Mouse (Mus musculus): Measurements from ENCODE around the gene Shc4.

DNA sequence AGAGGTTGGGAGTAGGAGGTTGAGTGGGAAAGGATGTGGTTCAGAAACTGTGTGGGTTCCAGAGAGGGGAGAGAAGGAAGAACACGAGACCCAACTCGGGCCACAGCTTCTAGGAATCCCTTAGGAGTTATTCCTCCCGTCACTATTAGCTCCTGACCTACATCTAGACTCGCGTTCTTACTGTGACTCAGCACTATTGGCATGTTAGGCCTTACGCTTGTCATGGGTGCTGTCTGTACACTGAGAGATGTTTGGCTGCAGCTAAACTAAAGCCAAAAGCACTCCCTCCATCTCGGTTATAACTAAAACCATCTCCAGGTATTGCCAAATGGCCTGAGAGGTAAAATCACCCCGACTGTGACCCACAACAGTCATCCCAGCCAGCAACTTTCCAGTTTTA, 7.3 kb downstream of the Shc4 start:
- TF ChIP-seq EP300 (IDR thresholded peaks at IDR 0.05; ENCODE audit: low read depth) = no peak
- no peak for TF ChIP-seq CTCF (IDR thresholded peaks at IDR 0.05; ENCODE audit: low read depth)

Data from liver, embryonic 14.5 days (tissue).